Mouse (Mus musculus) lung, postnatal 0 days (tissue): ENCODE measurements around the gene Nipal4. TPM values are rescaled to one million over a fixed set of nuclear protein-coding genes. Genes with fewer than 3 reads are reported as not detected.

ENCODE experiments used
- ATAC-seq: fragments of 200-750 bp; cut with Nextera tagmentation; 2 replicates; pipeline ENCODE4 v1.8.0; 2017; ENCODE audit warnings: moderate library complexity
- DNase-seq: peaks from one replicate; pipeline ENCODE4 v3.0.0-alpha.2; 2016; ENCODE audit warnings: low spot score
- H3K27ac ChIP-seq: fragments of 300-500 bp; sonication (generic); 2 replicates; pipeline ENCODE4 v1.5.1; 2014; ENCODE audit warnings: antibody characterized with exemption, mild to moderate bottlenecking, low read length, mixed read lengths
- H3K27me3 ChIP-seq: fragments of 300-500 bp; sonication (generic); replicated peaks from 2 replicates; pipeline ENCODE4 v1.6.1; 2014; ENCODE audit warnings: low read length, mixed read lengths; ENCODE audit not compliant: insufficient read depth
- H3K36me3 ChIP-seq: fragments of 300-500 bp; sonication (generic); 2 replicates; pipeline ENCODE4 v1.6.1; 2014; ENCODE audit warnings: low read length, mixed read lengths; ENCODE audit not compliant: insufficient read depth
- H3K4me1 ChIP-seq: fragments of 300-500 bp; sonication (generic); 2 replicates; pipeline ENCODE4 v1.6.1; 2014; ENCODE audit warnings: antibody characterized with exemption, low read depth, low read length, mixed read lengths; ENCODE audit not compliant: insufficient read depth
- H3K4me2 ChIP-seq: fragments of 300-500 bp; sonication (generic); replicated peaks from 2 replicates; pipeline ENCODE4 v1.6.1; 2014; ENCODE audit warnings: low read depth, mild to moderate bottlenecking, low read length, moderate library complexity, mixed read lengths
- H3K4me3 ChIP-seq: fragments of 300-500 bp; sonication (generic); 2 replicates; pipeline ENCODE4 v1.5.1; 2014; ENCODE audit warnings: low read depth, low read length
- H3K9ac ChIP-seq: fragments of 300-500 bp; sonication (generic); replicated peaks from 2 replicates; pipeline ENCODE4 v1.6.1; 2014; ENCODE audit warnings: low read depth, mild to moderate bottlenecking
- H3K9me3 ChIP-seq: fragments of 300-500 bp; sonication (generic); 2 replicates; pipeline ENCODE4 v1.6.1; 2016; ENCODE audit warnings: low read length, mixed read lengths
- CTCF ChIP-seq: IDR thresholded peaks from 2 replicates; pipeline ENCODE4 v1.5.1; 2016; ENCODE audit warnings: antibody characterized with exemption, mild to moderate bottlenecking
- EP300 ChIP-seq: IDR thresholded peaks from 2 replicates; pipeline ENCODE4 v1.6.1; 2016; ENCODE audit warnings: antibody characterized with exemption, mild to moderate bottlenecking, control low read depth
- WGBS: fragments of 180-500 bp; shearing (Covaris S2); extraction: QIAGEN DNeasy Blood & Tissue Kit; methylation state at CpG from one replicate; pipeline ENCODE4 v1.1.7; 2014; 5-methylcytosine and 5-hydroxymethylcytosine counted together
- polyA plus RNA-seq: library from polyadenylated mRNA; unstranded; fragments of >200 nt; fragmentation: Nextera tagmentation; extraction: Ambion mirVana; gene quantifications from 2 replicates; pipeline ENCODE4 v1.2.1, GENCODE M21; 2015

Gene Nipal4
- polyA plus RNA-seq, 1 experiment from 2014 or later: 0.41 TPM

DNA sequence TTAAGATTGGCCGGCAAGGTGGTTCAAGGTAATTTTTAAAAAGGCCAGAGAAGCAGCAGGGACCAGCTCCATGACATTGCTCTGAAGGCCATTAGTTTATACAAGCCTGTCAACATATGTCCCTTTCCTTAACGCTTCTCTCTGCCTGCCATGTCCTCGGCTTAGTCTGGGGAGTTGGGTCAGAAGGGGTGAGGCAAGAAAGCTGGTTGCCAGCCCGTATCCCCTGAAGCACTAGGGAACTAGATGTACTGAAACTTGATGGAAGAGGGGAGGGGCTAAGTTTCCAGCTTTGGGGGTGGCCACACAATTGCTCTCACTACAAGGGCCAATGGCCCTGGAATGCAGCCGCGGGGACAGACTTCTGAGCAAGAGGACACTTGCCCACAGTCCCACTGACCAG, 23.0 kb downstream of the Nipal4 start:
- H3K9ac ChIP-seq: no peak overlapping the region
- H3K36me3 ChIP-seq: peaks cover 30% of the 10 kb centered on the region; the same call in 1 of the 2 replicates
- TF ChIP-seq CTCF (no peak), EP300 (no peak)
- no peaks in the 10 kb centered on the region for H3K27me3 ChIP-seq
- H3K4me3 ChIP-seq: no peak overlapping the region
- no peak overlapping the region for H3K4me2 ChIP-seq
- ATAC-seq (no peak), DNase-seq (no peak)
- 60% methylated on average over 6 of the region's 6 CpGs for WGBS
- H3K27ac ChIP-seq: no peak overlapping the region
- no peaks in the 10 kb centered on the region for H3K4me1 ChIP-seq
- no peaks in the 10 kb centered on the region for H3K9me3 ChIP-seq

DNA sequence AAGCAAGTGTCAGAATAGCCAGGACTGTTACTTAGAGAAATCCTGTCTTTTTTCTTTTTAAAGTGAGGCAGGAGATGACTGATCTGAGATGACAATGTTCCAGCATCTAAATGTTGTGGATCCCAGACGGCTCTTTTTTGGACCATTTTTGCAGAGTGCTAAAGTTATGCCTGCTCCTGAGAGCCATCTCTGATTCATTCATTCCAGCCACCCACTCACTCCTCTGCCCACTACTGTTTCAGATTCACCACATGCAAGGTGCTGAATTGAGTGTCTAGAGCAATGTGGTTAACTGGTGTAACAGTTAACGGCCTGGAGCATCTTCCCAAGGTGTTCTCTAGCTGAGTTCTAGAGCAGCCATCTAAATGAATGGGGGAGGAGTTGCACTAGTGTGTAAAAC, 31.4 kb downstream of the Nipal4 start:
- H3K27ac ChIP-seq: no peak overlapping the region
- H3K9me3 ChIP-seq: no peaks in the 10 kb centered on the region
- H3K4me1 ChIP-seq: no peaks in the 10 kb centered on the region
- WGBS: 86% methylated on average over 2 of the region's 2 CpGs
- H3K36me3 ChIP-seq: peaks cover 20% of the 10 kb centered on the region; the same call in 1 of the 2 replicates
- no peak overlapping the region for H3K4me3 ChIP-seq
- DNase-seq (no peak), ATAC-seq (no peak)
- no peak overlapping the region for H3K4me2 ChIP-seq
- no peak overlapping the region for H3K9ac ChIP-seq
- H3K27me3 ChIP-seq: no peaks in the 10 kb centered on the region
- TF ChIP-seq EP300 (no peak), CTCF (no peak)

DNA sequence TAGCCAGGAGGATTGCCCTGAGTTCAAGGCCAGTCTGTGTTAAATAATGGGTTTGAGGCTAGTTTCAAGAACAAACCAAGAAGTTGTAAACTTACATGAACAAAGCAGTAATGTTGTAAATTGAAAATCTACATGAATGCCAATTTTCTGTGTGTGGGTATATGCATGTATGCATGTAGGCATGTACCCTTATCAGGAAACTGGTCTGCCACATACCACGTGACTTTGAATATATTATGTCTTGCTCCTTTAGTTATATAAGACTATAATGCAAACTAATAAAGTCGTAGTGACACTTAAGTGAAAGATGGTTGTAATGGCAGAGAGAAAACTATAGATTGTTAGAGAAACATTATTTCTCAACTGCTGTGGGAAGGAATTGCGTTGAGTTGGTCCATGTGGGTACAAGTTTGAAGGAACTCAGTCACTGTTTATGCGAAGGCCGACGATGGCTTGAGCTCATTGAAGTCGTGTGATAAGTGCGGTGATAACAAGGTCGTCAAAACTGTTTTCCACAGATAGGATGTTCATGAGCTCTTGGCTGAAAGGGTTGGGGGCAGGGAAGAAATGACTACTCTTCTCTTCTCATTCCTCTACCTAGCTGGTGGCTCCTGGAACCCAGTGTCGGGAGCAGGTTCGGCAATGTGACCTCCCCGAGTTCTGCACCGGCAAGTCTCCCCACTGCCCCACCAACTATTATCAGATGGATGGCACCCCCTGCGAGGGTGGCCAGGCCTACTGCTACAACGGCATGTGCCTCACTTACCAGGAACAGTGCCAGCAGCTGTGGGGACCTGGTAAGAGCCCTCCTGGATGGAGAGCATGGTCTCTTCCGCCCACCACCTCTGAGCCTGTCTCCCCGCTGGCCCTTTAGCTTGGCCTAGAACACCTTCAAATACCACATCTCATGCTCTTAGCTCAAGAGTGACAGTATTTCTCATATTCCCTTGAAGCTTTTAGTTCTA, 35.0 kb downstream of the Nipal4 start:
- H3K4me1 ChIP-seq: no peaks in the 10 kb centered on the region; the same call in 1 of the 2 replicates
- ATAC-seq (no peak), DNase-seq (no peak)
- no peak overlapping the region for H3K4me3 ChIP-seq
- H3K9me3 ChIP-seq: no peaks in the 10 kb centered on the region
- H3K27me3 ChIP-seq: no peaks in the 10 kb centered on the region
- TF ChIP-seq EP300 (no peak), CTCF (no peak)
- no peak overlapping the region for H3K4me2 ChIP-seq
- H3K9ac ChIP-seq: no peak overlapping the region
- no peak overlapping the region for H3K27ac ChIP-seq
- peaks cover 9% of the 10 kb centered on the region; the same call in 1 of the 2 replicates for H3K36me3 ChIP-seq
- WGBS: 84% methylated on average over 17 of the region's 17 CpGs

DNA sequence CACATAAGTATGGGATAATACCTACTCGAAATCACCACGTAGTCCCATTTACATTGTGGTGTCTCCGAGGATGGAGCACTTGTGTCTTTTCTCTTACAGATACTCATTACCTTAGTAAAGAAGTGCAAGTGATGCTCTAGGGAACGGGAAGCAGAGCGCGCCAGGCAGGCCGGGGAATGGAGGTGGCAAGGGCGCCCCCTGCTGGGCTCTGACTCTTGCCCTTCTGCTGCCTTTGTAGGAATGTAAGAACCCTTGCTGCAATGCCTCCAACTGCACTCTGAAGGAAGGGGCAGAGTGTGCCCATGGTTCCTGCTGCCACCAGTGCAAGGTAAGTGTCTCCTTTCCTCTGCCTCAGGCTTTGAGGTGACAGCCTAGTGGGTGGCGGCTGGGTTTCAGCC, 37.8 kb downstream of the Nipal4 start:
- peak; percentile 32 for ATAC-seq
- WGBS: 70% methylated on average over 9 of the region's 9 CpGs

DNA sequence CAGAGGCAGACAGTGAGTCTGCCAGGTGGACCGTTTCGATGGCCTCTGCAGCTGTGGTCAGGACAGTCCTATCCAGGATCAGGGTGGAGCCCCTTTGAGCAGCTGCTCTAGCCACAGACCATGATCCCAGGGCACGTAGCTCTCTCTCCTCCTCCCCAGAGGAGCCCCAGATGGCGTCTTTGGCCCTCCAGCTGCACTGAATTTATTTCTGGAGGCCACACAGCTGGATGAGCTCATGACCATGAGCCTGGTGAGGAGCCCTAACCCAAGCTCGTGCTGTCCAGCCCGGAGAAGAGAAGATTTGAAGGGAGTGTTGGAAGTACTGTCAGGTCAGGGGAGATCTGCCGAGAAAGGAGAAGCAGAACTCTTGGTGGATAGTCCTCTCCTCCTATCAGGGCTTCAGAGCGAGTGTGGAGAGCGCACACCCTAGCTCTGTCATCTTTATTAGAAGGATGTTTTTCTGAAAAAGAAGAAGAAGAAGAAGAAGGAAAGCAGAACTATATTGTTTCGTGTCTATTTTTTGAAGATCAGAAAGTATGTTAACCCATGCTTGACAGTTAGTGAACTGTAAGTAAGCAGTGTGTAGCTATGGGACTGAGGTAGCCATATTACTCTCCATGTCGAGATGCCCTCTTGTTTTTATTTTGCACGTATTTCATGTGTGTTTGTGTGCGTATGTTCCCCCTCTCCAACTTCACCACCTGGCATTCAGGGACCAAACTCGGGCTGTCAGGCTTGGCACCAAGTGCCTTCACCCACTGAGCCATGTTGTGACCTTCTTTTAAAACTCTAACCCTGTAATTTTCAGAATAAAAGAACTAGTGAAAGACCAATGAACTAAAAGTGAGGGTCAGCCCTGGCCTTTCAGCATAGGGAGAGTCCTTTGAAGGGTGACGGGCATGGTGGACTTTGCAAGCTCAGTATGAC, 38.4 kb downstream of the Nipal4 start:
- no peaks in the 10 kb centered on the region; the same call in none of the 2 replicates for H3K4me1 ChIP-seq
- peak; percentile 56 for DNase-seq
- no peaks in the 10 kb centered on the region for H3K9me3 ChIP-seq
- 63% methylated on average over 15 of the region's 15 CpGs for WGBS
- H3K27me3 ChIP-seq: no peaks in the 10 kb centered on the region
- peak; percentile 65 for ATAC-seq
- no peak overlapping the region for H3K9ac ChIP-seq
- no peaks in the 10 kb centered on the region; the same call in 1 of the 2 replicates for H3K36me3 ChIP-seq
- 0 out of 2 replicates have a peak overlapping the region, but pooled peaks have one; percentile 43 for H3K27ac ChIP-seq
- H3K4me3 ChIP-seq: no peak overlapping the region
- TF ChIP-seq EP300 (no peak), CTCF (no peak)
- H3K4me2 ChIP-seq: no peak overlapping the region

More for the DNA sequence above, 37.8 kb downstream of the Nipal4 start:
- no peaks in the 10 kb centered on the region; the same call in 1 of the 2 replicates for H3K36me3 ChIP-seq
- no peak overlapping the region for H3K4me3 ChIP-seq
- H3K4me2 ChIP-seq: no peak overlapping the region
- TF ChIP-seq EP300 (no peak; the same call in 1 of the 2 replicates), CTCF (peak; percentile 86)
- H3K9me3 ChIP-seq: no peaks in the 10 kb centered on the region
- H3K27ac ChIP-seq: no peak overlapping the region
- no peaks in the 10 kb centered on the region for H3K27me3 ChIP-seq
- peak; percentile 65 for DNase-seq
- H3K9ac ChIP-seq: no peak overlapping the region
- no peaks in the 10 kb centered on the region; the same call in 1 of the 2 replicates for H3K4me1 ChIP-seq
